Mouse (Mus musculus) kidney, adult 2 months (tissue): Measurements from ENCODE around the gene 0610010K14Rik.

Experiments used
- CTCF ChIP-seq: fragments of 200-500 bp; conservative IDR thresholded peaks from 2 replicates; pipeline ENCODE4 v1.5.1; 2011; ENCODE audit warnings: low read depth, mild to moderate bottlenecking, control low read depth, low read length, moderate library complexity, mixed read lengths; ENCODE audit not compliant: insufficient read depth, insufficient read length
- POLR2A ChIP-seq: fragments of 200-500 bp; IDR thresholded peaks from one replicate; pipeline ENCODE4 v1.6.1; 2011; ENCODE audit warnings: low read depth, low read length, control low read depth

GRCm38 (mm10) chr11:70227661-70228245 lies 10.0 kb downstream of the 0610010K14Rik start:
- no peak for TF ChIP-seq POLR2A
- no peak for TF ChIP-seq CTCF
